Mouse (Mus musculus) ovary, adult 2 months (tissue): ENCODE results near the gene Rpl35. TPM values are rescaled to one million over a fixed set of nuclear protein-coding genes. Genes with fewer than 3 reads are reported as not detected.

Source experiments
- polyA plus RNA-seq: library from polyadenylated mRNA; depleted of rRNA; stranded (reverse); fragments of >200 nt; gene quantifications from 2 replicates; pipeline ENCODE4 v1.2.3, GENCODE M21; 2012; rRNA removed

The Rpl35 gene
- polyA plus RNA-seq: 124 and 181 TPM in 2 replicates

GRCm38 (mm10) chr2:39005574-39006079 lies at the start of gene Rpl35:
TSS of gene Rpl35 (minus strand) at chr2:39005624.

GRCm38 (mm10) chr2:39004880-39005435 lies 466 bp downstream of the Rpl35 start, which contains the start of gene Arpc5l:
TSS of gene Arpc5l (plus strand) at chr2:39005348.

GRCm38 (mm10) chr2:38997386-38998374 lies 7.7 kb downstream of the Rpl35 start, which contains the start of gene Wdr38:
TSS of gene Wdr38 (plus strand) at chr2:38997476.

Other genes starting within 250 kb of the Rpl35 start
- 6.2 and 6.7 TPM in 2 replicates for gene Nr6a1, start 77.9 kb downstream of the Rpl35 start, polyA plus RNA-seq
- gene Olfml2a, start 73.6 kb downstream of the Rpl35 start, polyA plus RNA-seq: 15.9 and 19.1 TPM in 2 replicates
- gene Wdr38, start 8.1 kb downstream of the Rpl35 start, polyA plus RNA-seq: 6.0 and 8.8 TPM in 2 replicates
- gene Arpc5l, start 276 bp downstream of the Rpl35 start, polyA plus RNA-seq: 40.8 and 47.1 TPM in 2 replicates
- gene Golga1, start 59.9 kb upstream of the Rpl35 start, polyA plus RNA-seq: 8.9 and 9.8 TPM in 2 replicates
- gene Scai, start 185.1 kb upstream of the Rpl35 start, polyA plus RNA-seq: 0.44 and 1.2 TPM in 2 replicates
- 8.8 and 13.0 TPM in 2 replicates for gene Ppp6c, start 220.8 kb upstream of the Rpl35 start, polyA plus RNA-seq